9 mouse cellular contexts compared by ENCODE assay signal in the genomic region with DNA sequence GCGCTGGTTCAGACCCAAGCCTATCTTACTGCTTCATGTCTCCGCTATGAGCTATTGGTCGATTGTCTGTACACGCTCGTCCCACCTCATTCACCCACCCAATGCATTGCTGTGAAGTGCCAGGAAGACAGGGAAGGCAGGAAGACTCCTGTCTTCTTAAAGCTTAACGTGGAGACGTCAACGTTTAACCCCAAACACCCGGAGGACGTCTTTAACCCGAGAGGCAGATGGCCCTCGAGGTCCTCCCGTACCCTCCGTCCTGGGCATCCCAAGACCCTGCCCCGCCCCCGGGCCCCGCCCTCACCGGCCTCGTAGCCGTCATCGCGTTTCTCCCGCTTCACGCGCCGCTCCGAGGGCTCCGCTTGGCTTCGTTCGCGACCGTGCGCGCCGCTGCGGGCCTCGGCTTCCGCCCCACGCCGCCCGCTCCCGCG. TPM values are rescaled to one million over a fixed set of nuclear protein-coding genes. Genes with fewer than 3 reads are reported as not detected.
DNase-seq lines count a peak whose midpoint lies in the region; ATAC-seq and TF ChIP-seq lines count a peak whose summit lies in the region.
"Had no signal": no experiment of that assay in that cellular context is flagged by ENCODE, and none has a peak within 500 bp of the region (broad histone marks: within the 10 kb centered on the region; RNA-seq: fewer than 3 reads in every experiment).

No protein-coding gene starts in this region.

- peak overlapping the region; percentile 72 for H3K27ac ChIP-seq in kidney, embryonic 15.5 days
- peak overlapping the region; percentile 82 for H3K27ac ChIP-seq in hindbrain, embryonic 15.5 days (replicated peaks)
- H3K27ac ChIP-seq in macrophage = no peak overlapping the region; the same call in 1 of the 2 replicates

- WGBS in kidney, embryonic 15.5 days = under 1% methylated on average over 43 of the region's 43 CpGs
- under 1% methylated on average over 39 of the region's 43 CpGs for WGBS in hindbrain, embryonic 15.5 days
- WGBS in macrophage (ENCODE audit: missing documents) = under 1% methylated on average over 41 of the region's 43 CpGs

- H3K4me2 ChIP-seq in kidney, embryonic 15.5 days = peak overlapping the region; percentile 79
- peak overlapping the region; percentile 89 for H3K4me2 ChIP-seq in hindbrain, embryonic 15.5 days

- peak; percentile 67 for ATAC-seq in kidney, embryonic 15.5 days (replicated peaks; ENCODE audit: low FRiP score)
- no peak for ATAC-seq in G1E (ENCODE audit: extremely low read depth, insufficient number of reproducible peaks, low FRiP score, poor library complexity, severe bottlenecking)
- ATAC-seq in hindbrain, embryonic 15.5 days (ENCODE audit: low FRiP score, low read depth) = peak; percentile 12; the same call in 1 of the 2 replicates

- no peaks in the 10 kb centered on the region for H3K9me3 ChIP-seq in kidney, embryonic 15.5 days (replicated peaks)
- H3K9me3 ChIP-seq in G1E (replicated peaks) = no peaks in the 10 kb centered on the region
- no peaks in the 10 kb centered on the region for H3K9me3 ChIP-seq in hindbrain, embryonic 15.5 days

- no peak for DNase-seq in kidney, adult 9 months
- DNase-seq in G1E (ENCODE audit: low spot score) = peak; percentile 50
- peak; percentile 60 for DNase-seq in embryo, embryonic 11 days
- DNase-seq in frontal cortex, postnatal 25 days (ENCODE audit: low spot score in 2 of 2) = no peak
- no peak for DNase-seq in thymus, postnatal 10 days (ENCODE audit: low spot score in 2 of 2)

- peak overlapping the region; percentile 84 for H3K4me3 ChIP-seq in kidney, embryonic 15.5 days (replicated peaks)
- H3K4me3 ChIP-seq in G1E (ENCODE audit: low read depth, low read length) (peak overlapping the region; percentile 96), macrophage (ENCODE audit: inconsistent target) (peak overlapping the region; percentile 79)
- peak overlapping the region; percentile 91 for H3K4me3 ChIP-seq in hindbrain, embryonic 15.5 days

- peaks cover 38% of the 10 kb centered on the region for H3K79me2 ChIP-seq in macrophage (ENCODE audit: inconsistent target)

- peaks cover 33% of the 10 kb centered on the region for H3K4me1 ChIP-seq in kidney, embryonic 15.5 days
- H3K4me1 ChIP-seq in G1E (ENCODE audit: insufficient read depth, low read depth, low read length) = peaks cover 49% of the 10 kb centered on the region
- H3K4me1 ChIP-seq in hindbrain, embryonic 15.5 days (replicated peaks) = peaks cover 35% of the 10 kb centered on the region

- peak overlapping the region; percentile 86 for H3K9ac ChIP-seq in kidney, embryonic 15.5 days
- H3K9ac ChIP-seq in hindbrain, embryonic 15.5 days = peak overlapping the region; percentile 84

- TF ChIP-seq CTCF in G1E (IDR thresholded peaks at IDR 0.05; ENCODE audit: low read depth, low read length) = no peak

- H3K27me3 ChIP-seq in kidney, embryonic 15.5 days = no peaks in the 10 kb centered on the region
- H3K27me3 ChIP-seq in G1E (ENCODE audit: insufficient read depth, low read length) = no peaks in the 10 kb centered on the region
- H3K27me3 ChIP-seq in hindbrain, embryonic 15.5 days = no peaks in the 10 kb centered on the region

- peaks cover 28% of the 10 kb centered on the region for H3K36me3 ChIP-seq in kidney, embryonic 15.5 days
- H3K36me3 ChIP-seq in G1E (replicated peaks) (peaks cover 61% of the 10 kb centered on the region), macrophage (ENCODE audit: inconsistent target) (peaks cover 25% of the 10 kb centered on the region)
- H3K36me3 ChIP-seq in hindbrain, embryonic 15.5 days = peaks cover 20% of the 10 kb centered on the region

RNA-seq across cellular contexts. Expression of a gene that starts 0.5 kb away (rescaled TPM):
- 82.0 and 87.6 TPM in 2 replicates for polyA plus RNA-seq in kidney, embryonic 15.5 days (2015; fragmentation: Nextera tagmentation; extraction: Ambion mirVana)
- total RNA-seq in G1E (2014; fragmentation: Nextera tagmentation) = 39.6 and 40.5 TPM in 2 replicates
- total RNA-seq in G1E (2017) = 68.7 and 75.5 TPM in 2 replicates
- polyA plus RNA-seq in G1E (2012) = 183 and 195 TPM in 2 replicates
- polyA plus RNA-seq in hindbrain, embryonic 15.5 days (2015; fragmentation: Nextera tagmentation; extraction: Ambion mirVana) = 68.2 and 77.1 TPM in 2 replicates
- 100 to 1,000 TPM in 14 of 26 experiments, 10 to 100 TPM in 12; 52.8 to 244 (median 105) TPM for total RNA-seq in macrophage (2018; cell fraction: chromatin; rRNA removed)
- 10 to 100 TPM; 30.0 to 51.4 (median 42.0) TPM for total RNA-seq in macrophage (2018; cell fraction: cytosol; rRNA removed)
- 100 to 1,000 TPM in 2 of 26 experiments, 10 to 100 TPM in 24; 44.6 to 130 (median 71.7) TPM for total RNA-seq in macrophage (2018; cell fraction: nucleus; rRNA removed)
- 31.4 to 48.9 TPM (median 32.4 TPM) in 3 replicates for polyA plus RNA-seq in macrophage (2018)

RNA-seq across cellular contexts. Expression of a gene that starts 14.3 kb away (rescaled TPM):
- polyA plus RNA-seq in kidney, embryonic 15.5 days (2015; fragmentation: Nextera tagmentation; extraction: Ambion mirVana) = 0.30 and 0.57 TPM in 2 replicates
- 1.3 TPM in 1 of 2 replicates, not detected in the other for total RNA-seq in G1E (2014; fragmentation: Nextera tagmentation)
- 0.11 TPM in 1 of 2 replicates, not detected in the other for total RNA-seq in G1E (2017)
- polyA plus RNA-seq in G1E (2012) = 0.74 and 1.5 TPM in 2 replicates
- not detected in 2 replicates for polyA plus RNA-seq in hindbrain, embryonic 15.5 days (2015; fragmentation: Nextera tagmentation; extraction: Ambion mirVana)
- total RNA-seq in macrophage (2018; cell fraction: chromatin; rRNA removed) = not detected
- total RNA-seq in macrophage (2018; cell fraction: cytosol; rRNA removed) = not detected
- total RNA-seq in macrophage (2018; cell fraction: nucleus; rRNA removed) = not detected
- polyA plus RNA-seq in macrophage (2018) = not detected in 3 replicates
- total RNA-seq: common myeloid progenitor, adult 5-6 weeks had no signal

RNA-seq across cellular contexts. Expression of a gene that starts 21.1 kb away (rescaled TPM):
- 477 and 508 TPM in 2 replicates for polyA plus RNA-seq in kidney, embryonic 15.5 days (2015; fragmentation: Nextera tagmentation; extraction: Ambion mirVana)
- total RNA-seq in G1E (2014; fragmentation: Nextera tagmentation) (329 and 422 TPM in 2 replicates), G1E (2017) (35.1 and 42.1 TPM in 2 replicates)
- polyA plus RNA-seq in G1E (2012) (210 and 227 TPM in 2 replicates), macrophage (2018) (43.3 to 113 TPM (median 54.5 TPM) in 3 replicates)
- 319 and 333 TPM in 2 replicates for polyA plus RNA-seq in hindbrain, embryonic 15.5 days (2015; fragmentation: Nextera tagmentation; extraction: Ambion mirVana)
- 1 to 10 TPM in 25 of 26 experiments, not detected in 1; 1.4 to 6.7 (median 2.6) TPM for total RNA-seq in macrophage (2018; cell fraction: chromatin; rRNA removed)
- total RNA-seq in macrophage (2018; cell fraction: cytosol; rRNA removed) = 10 to 100 TPM; 50.8 to 78.1 (median 67.8) TPM
- 10 to 100 TPM in 21 of 26 experiments, 1 to 10 TPM in 5; 6.9 to 42.3 (median 17.3) TPM for total RNA-seq in macrophage (2018; cell fraction: nucleus; rRNA removed)

RNA-seq across cellular contexts. Expression of a gene that starts 21.5 kb away (rescaled TPM):
- polyA plus RNA-seq in kidney, embryonic 15.5 days (2015; fragmentation: Nextera tagmentation; extraction: Ambion mirVana) = 58.4 and 59.3 TPM in 2 replicates
- total RNA-seq in G1E (2014; fragmentation: Nextera tagmentation) (38.5 and 40.9 TPM in 2 replicates), G1E (2017) (55.0 and 58.4 TPM in 2 replicates)
- polyA plus RNA-seq in G1E (2012) (96.0 and 100 TPM in 2 replicates), macrophage (2018) (12.7 to 36.5 TPM (median 17.7 TPM) in 3 replicates)
- 40.7 and 43.3 TPM in 2 replicates for polyA plus RNA-seq in hindbrain, embryonic 15.5 days (2015; fragmentation: Nextera tagmentation; extraction: Ambion mirVana)
- total RNA-seq in macrophage (2018; cell fraction: chromatin; rRNA removed) = 10 to 100 TPM in 13 of 26 experiments, 1 to 10 TPM in 13; 2.1 to 20.1 (median 10.3) TPM
- 10 to 100 TPM; 13.2 to 25.4 (median 19.2) TPM for total RNA-seq in macrophage (2018; cell fraction: cytosol; rRNA removed)
- total RNA-seq in macrophage (2018; cell fraction: nucleus; rRNA removed) = 10 to 100 TPM in 15 of 26 experiments, 1 to 10 TPM in 11; 3.8 to 25.5 (median 11.4) TPM

RNA-seq across cellular contexts. Expression of a gene that starts 36.8 kb away (rescaled TPM):
- polyA plus RNA-seq in kidney, embryonic 15.5 days (2015; fragmentation: Nextera tagmentation; extraction: Ambion mirVana) = 248 and 250 TPM in 2 replicates
- total RNA-seq in G1E (2014; fragmentation: Nextera tagmentation) (44.6 and 46.0 TPM in 2 replicates), G1E (2017) (81.5 and 87.0 TPM in 2 replicates)
- polyA plus RNA-seq in G1E (2012) (305 and 329 TPM in 2 replicates), macrophage (2018) (147 to 170 TPM (median 156 TPM) in 3 replicates)
- 301 and 311 TPM in 2 replicates for polyA plus RNA-seq in hindbrain, embryonic 15.5 days (2015; fragmentation: Nextera tagmentation; extraction: Ambion mirVana)
- 10 to 100 TPM; 12.7 to 72.1 (median 42.4) TPM for total RNA-seq in macrophage (2018; cell fraction: chromatin; rRNA removed)
- 100 to 1,000 TPM; 135 to 197 (median 175) TPM for total RNA-seq in macrophage (2018; cell fraction: cytosol; rRNA removed)
- 100 to 1,000 TPM in 1 of 26 experiments, 10 to 100 TPM in 25; 36.9 to 107 (median 65.4) TPM for total RNA-seq in macrophage (2018; cell fraction: nucleus; rRNA removed)

Comparison
In these comparisons a context has a peak if more than half of its experiments do, and no peak if none do; other contexts are left out.
1. DNase-seq: peak in G1E (single experiment) and embryo, embryonic 11 days (single experiment); none in kidney, adult 9 months (single experiment), frontal cortex, postnatal 25 days (0 of 2) and thymus, postnatal 10 days (0 of 2).
2. Peak in every context shown above with its lines, with median percentiles within 50 percentile points of each other: H3K4me3 ChIP-seq.